Mouse (Mus musculus): Measurements from ENCODE around the gene Nhej1. TPM values are rescaled to one million over a fixed set of nuclear protein-coding genes. Genes with fewer than 3 reads are reported as not detected.

The Nhej1 gene
- polyA plus RNA-seq, 1 experiment from 2014 or later, result 10.7 TPM

DNA sequence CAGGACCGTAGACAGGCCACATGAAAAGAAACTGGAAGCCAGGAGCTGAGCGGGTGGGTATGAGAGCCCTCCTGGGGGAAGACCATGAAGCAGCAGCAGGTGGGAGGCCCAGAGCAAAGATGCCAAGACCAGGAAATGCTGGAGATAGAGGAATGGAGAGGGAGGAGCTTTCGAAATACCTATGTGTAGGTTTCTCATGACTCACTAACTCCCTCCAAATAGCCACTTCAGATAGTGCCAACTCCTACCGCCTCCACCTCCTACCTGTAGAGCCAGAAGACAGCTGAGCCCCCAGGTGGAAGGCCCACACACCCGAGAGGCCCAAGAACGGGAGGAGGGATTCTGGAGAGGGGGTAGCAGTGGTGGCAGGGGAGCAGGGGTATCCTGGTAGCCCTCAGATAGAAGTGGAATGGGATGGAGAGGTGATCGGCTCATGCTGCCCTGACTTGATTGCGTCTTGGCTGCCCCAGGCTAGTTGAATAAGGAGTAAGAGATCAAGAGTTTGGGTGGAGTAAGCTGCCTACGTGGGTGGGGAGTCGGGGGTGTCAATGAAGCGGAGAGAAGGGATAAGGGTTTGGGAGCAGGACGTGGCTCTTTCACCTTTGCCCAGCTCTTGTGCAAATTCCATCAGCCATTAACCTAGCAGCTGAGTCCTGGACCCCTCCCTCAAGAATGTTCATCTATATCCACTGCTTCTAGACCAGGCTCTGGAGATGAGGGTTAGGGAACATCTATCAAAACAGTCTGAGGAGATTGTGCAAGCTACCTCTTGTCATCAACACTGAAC, 8.6 kb upstream of the Nhej1 start, which contains the start of gene Slc23a3:
Gene Slc23a3 (minus strand): TSS at position 470 of the 787 bp plus-strand sequence.
- ATAC-seq (ENCODE audit: low FRiP score, low TSS enrichment), result peak; percentile 21; the same call in 1 of the 2 replicates
- no peaks in the 10 kb centered on the region for H3K27me3 ChIP-seq (ENCODE audit: control insufficient read depth, insufficient read depth, low read length)
- 59% methylated on average over 12 of the region's 12 CpGs for WGBS
- no peak within 1 kb of the TSS for H3K4me2 ChIP-seq (replicated peaks; ENCODE audit: low read depth, low read length)
- no peaks in the 10 kb centered on the region for H3K9me3 ChIP-seq (ENCODE audit: control insufficient read depth, low read length)
- H3K4me1 ChIP-seq (ENCODE audit: control insufficient read depth, insufficient read depth, low read length), result no peaks in the 10 kb centered on the region
- no peak within 1 kb of the TSS for H3K27ac ChIP-seq (ENCODE audit: low read depth, low read length)
- no peak within 1 kb of the TSS for H3K9ac ChIP-seq (ENCODE audit: low read depth, low read length)
- H3K4me3 ChIP-seq (ENCODE audit: low read length), result no peak within 1 kb of the TSS
- peaks cover 26% of the 10 kb centered on the region for H3K36me3 ChIP-seq (ENCODE audit: control insufficient read depth, insufficient read depth, low read length)

GRCm38 (mm10) chr1:75128641-75129040, 3.6 kb upstream of the Nhej1 start:
- no peak overlapping the region for H3K4me3 ChIP-seq (ENCODE audit: low read length)
- no peak overlapping the region for H3K27ac ChIP-seq (ENCODE audit: low read depth, low read length)
- no peak overlapping the region for H3K9ac ChIP-seq (ENCODE audit: low read depth, low read length)
- no peaks in the 10 kb centered on the region for H3K4me1 ChIP-seq (ENCODE audit: control insufficient read depth, insufficient read depth, low read length)
- no peak for ATAC-seq (ENCODE audit: low FRiP score, low TSS enrichment)
- H3K4me2 ChIP-seq (replicated peaks; ENCODE audit: low read depth, low read length), result no peak overlapping the region
- H3K9me3 ChIP-seq (ENCODE audit: control insufficient read depth, low read length), result no peaks in the 10 kb centered on the region
- no peaks in the 10 kb centered on the region for H3K27me3 ChIP-seq (ENCODE audit: control insufficient read depth, insufficient read depth, low read length)
- H3K36me3 ChIP-seq (ENCODE audit: control insufficient read depth, insufficient read depth, low read length), result no peaks in the 10 kb centered on the region
- 76% methylated on average over 3 of the region's 3 CpGs for WGBS

- ATAC-seq (ENCODE audit: low FRiP score, low TSS enrichment), result peak; percentile 7; the same call in 1 of the 2 replicates
- H3K9me3 ChIP-seq (ENCODE audit: control insufficient read depth, low read length), result no peaks in the 10 kb centered on the region
- H3K36me3 ChIP-seq (ENCODE audit: control insufficient read depth, insufficient read depth, low read length), result no peaks in the 10 kb centered on the region
- 39% methylated on average over 5 of the region's 5 CpGs for WGBS
- peak overlapping the region; percentile 53 for H3K4me2 ChIP-seq (replicated peaks; ENCODE audit: low read depth, low read length)
- peak overlapping the region; percentile 54 for H3K4me3 ChIP-seq (ENCODE audit: low read length)
- no peak overlapping the region; the same call in 1 of the 2 replicates for H3K27ac ChIP-seq (ENCODE audit: low read depth, low read length)
- no peaks in the 10 kb centered on the region for H3K27me3 ChIP-seq (ENCODE audit: control insufficient read depth, insufficient read depth, low read length)
- H3K9ac ChIP-seq (ENCODE audit: low read depth, low read length), result no peak overlapping the region
- H3K4me1 ChIP-seq (ENCODE audit: control insufficient read depth, insufficient read depth, low read length), result no peaks in the 10 kb centered on the region
Observed at GRCm38 (mm10) chr1:75125418-75125817, 418 bp upstream of the Nhej1 start.

DNA sequence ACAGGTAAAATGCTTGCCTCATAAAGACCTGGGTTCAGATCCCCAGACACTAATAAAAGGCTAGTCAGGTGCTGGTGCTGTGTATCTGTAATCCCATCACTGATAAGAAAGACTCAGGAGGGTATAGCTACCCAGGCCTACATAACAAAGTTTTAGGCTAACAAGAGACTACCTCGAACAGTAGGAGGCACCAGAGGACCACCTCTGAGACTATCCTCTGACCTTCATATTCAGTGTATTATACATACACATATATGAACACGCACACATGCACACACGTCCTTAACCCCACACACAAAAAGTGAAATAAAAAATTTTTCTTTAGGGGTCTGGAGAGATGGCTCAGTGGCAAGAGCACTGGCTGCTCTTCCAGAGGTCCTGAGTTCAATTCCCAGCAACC, 2.8 kb downstream of the Nhej1 start:
- Histone ChIP-seq H3K4me1 (ENCODE audit: control insufficient read depth, insufficient read depth, low read length) (no peaks in the 10 kb centered on the region), H3K4me2 (replicated peaks; ENCODE audit: low read depth, low read length) (no peak overlapping the region), H3K27me3 (ENCODE audit: control insufficient read depth, insufficient read depth, low read length) (no peaks in the 10 kb centered on the region), H3K36me3 (ENCODE audit: control insufficient read depth, insufficient read depth, low read length) (no peaks in the 10 kb centered on the region), H3K4me3 (ENCODE audit: low read length) (no peak overlapping the region), H3K27ac (ENCODE audit: low read depth, low read length) (no peak overlapping the region), H3K9me3 (ENCODE audit: control insufficient read depth, low read length) (no peaks in the 10 kb centered on the region), H3K9ac (ENCODE audit: low read depth, low read length) (no peak overlapping the region)
- WGBS, result 77% methylated on average over 3 of the region's 3 CpGs
- no peak for ATAC-seq (ENCODE audit: low FRiP score, low TSS enrichment)

DNA sequence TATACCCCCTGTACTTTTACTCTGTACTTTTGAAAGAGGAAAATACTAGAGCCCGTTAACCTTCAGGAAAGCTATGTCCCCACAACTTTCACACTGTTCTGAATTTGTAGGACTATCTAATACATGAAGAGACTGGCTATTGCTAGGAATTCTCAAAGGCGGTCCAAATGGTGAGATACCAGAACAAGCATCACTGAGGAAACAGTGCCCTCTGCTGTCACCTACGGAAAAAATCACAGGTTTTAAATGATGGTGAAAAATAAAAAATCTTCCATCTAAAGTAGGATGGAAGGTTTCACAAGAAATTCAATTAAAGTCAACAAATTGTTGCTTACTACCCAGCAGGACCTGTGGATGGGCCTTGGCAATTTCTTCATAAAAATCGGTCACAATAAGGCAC, 72.9 kb downstream of the Nhej1 start:
- no peak overlapping the region for H3K9ac ChIP-seq (ENCODE audit: low read depth, low read length)
- no peak overlapping the region for H3K27ac ChIP-seq (ENCODE audit: low read depth, low read length)
- no peaks in the 10 kb centered on the region for H3K27me3 ChIP-seq (ENCODE audit: control insufficient read depth, insufficient read depth, low read length)
- WGBS, result 30% methylated on average over 4 of the region's 4 CpGs
- no peak for ATAC-seq (ENCODE audit: low FRiP score, low TSS enrichment)
- H3K4me3 ChIP-seq (ENCODE audit: low read length), result no peak overlapping the region
- no peak overlapping the region for H3K4me2 ChIP-seq (replicated peaks; ENCODE audit: low read depth, low read length)
- H3K9me3 ChIP-seq (ENCODE audit: control insufficient read depth, low read length), result no peaks in the 10 kb centered on the region
- no peaks in the 10 kb centered on the region for H3K4me1 ChIP-seq (ENCODE audit: control insufficient read depth, insufficient read depth, low read length)
- no peaks in the 10 kb centered on the region for H3K36me3 ChIP-seq (ENCODE audit: control insufficient read depth, insufficient read depth, low read length)

DNA sequence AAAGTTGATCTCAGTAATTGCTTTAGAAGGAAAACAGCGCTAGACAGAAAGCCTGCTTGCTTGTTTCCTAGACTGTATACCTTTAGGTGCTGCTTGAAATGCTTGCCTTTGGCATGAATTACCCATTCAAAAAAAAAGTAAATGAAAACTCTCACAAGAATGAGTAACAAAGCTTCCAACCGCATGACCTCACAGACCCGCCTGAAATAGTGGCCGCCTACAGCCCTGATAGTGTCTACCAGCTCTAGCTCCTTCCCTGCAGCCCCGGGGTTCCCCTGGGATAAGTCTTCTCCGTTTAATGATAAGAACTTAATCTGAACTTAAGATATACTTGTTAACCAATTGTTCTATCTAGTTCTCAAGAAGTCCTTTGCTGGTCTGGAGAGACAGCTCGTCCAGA, 73.6 kb downstream of the Nhej1 start:
- no peak overlapping the region for H3K4me2 ChIP-seq (replicated peaks; ENCODE audit: low read depth, low read length)
- WGBS, result 74% methylated on average over 7 of the region's 7 CpGs
- no peak for ATAC-seq (ENCODE audit: low FRiP score, low TSS enrichment)

DNA sequence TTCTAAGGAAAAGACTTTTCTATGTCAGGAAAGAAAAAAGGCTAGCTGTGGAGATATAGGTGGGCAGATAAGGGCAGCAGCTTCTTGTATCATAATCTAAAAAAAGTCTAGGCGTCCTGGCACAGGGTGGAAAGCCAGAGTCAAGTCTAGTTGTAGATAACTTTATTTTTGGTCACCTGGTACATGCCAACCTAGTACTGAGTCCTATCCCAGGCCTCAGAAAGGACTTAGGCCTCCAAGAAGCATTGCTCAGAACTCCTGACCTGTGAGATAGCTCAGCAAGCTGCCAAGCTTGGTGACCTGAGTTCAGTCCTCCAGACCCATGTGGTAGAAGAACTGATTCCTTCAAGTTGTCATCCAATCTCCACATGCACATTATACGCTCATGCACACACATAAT, 76.4 kb downstream of the Nhej1 start:
- Histone ChIP-seq H3K9ac (ENCODE audit: low read depth, low read length) (no peak overlapping the region), H3K4me1 (ENCODE audit: control insufficient read depth, insufficient read depth, low read length) (no peaks in the 10 kb centered on the region), H3K9me3 (ENCODE audit: control insufficient read depth, low read length) (no peaks in the 10 kb centered on the region), H3K4me3 (ENCODE audit: low read length) (no peak overlapping the region), H3K27me3 (ENCODE audit: control insufficient read depth, insufficient read depth, low read length) (no peaks in the 10 kb centered on the region), H3K36me3 (ENCODE audit: control insufficient read depth, insufficient read depth, low read length) (no peaks in the 10 kb centered on the region), H3K4me2 (replicated peaks; ENCODE audit: low read depth, low read length) (no peak overlapping the region), H3K27ac (ENCODE audit: low read depth, low read length) (no peak overlapping the region)
- WGBS, result 71% methylated on average over 2 of the region's 2 CpGs
- ATAC-seq (ENCODE audit: low FRiP score, low TSS enrichment), result no peak

More for the DNA sequence above, 73.6 kb downstream of the Nhej1 start:
- H3K27me3 ChIP-seq (ENCODE audit: control insufficient read depth, insufficient read depth, low read length), result no peaks in the 10 kb centered on the region
- H3K4me3 ChIP-seq (ENCODE audit: low read length), result no peak overlapping the region
- no peak overlapping the region for H3K9ac ChIP-seq (ENCODE audit: low read depth, low read length)
- no peak overlapping the region for H3K27ac ChIP-seq (ENCODE audit: low read depth, low read length)
- H3K36me3 ChIP-seq (ENCODE audit: control insufficient read depth, insufficient read depth, low read length), result no peaks in the 10 kb centered on the region
- no peaks in the 10 kb centered on the region for H3K4me1 ChIP-seq (ENCODE audit: control insufficient read depth, insufficient read depth, low read length)
- H3K9me3 ChIP-seq (ENCODE audit: control insufficient read depth, low read length), result no peaks in the 10 kb centered on the region

DNA sequence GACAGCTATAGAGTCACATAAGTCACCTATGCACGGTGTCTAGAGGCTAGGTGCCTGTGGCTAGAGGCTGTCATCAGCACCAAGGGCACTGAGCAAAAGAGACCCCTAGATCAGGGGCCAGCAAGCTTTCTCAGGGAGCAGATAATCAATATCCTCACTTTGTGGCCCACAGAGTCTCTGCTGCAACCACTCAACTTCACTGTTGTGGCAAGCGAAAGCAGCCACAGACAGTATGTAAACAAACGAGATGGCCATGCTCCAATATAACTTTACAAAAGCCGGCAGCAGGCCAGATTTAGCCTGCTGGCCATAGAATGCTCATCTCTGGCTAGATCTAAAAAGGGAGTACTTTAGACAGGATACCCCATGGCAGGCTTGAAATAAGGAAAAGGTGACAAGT, 77.0 kb downstream of the Nhej1 start:
- Histone ChIP-seq H3K9ac (ENCODE audit: low read depth, low read length) (no peak overlapping the region), H3K9me3 (ENCODE audit: control insufficient read depth, low read length) (no peaks in the 10 kb centered on the region), H3K4me1 (ENCODE audit: control insufficient read depth, insufficient read depth, low read length) (no peaks in the 10 kb centered on the region), H3K27ac (ENCODE audit: low read depth, low read length) (no peak overlapping the region), H3K27me3 (ENCODE audit: control insufficient read depth, insufficient read depth, low read length) (no peaks in the 10 kb centered on the region), H3K4me2 (replicated peaks; ENCODE audit: low read depth, low read length) (no peak overlapping the region), H3K4me3 (ENCODE audit: low read length) (no peak overlapping the region), H3K36me3 (ENCODE audit: control insufficient read depth, insufficient read depth, low read length) (no peaks in the 10 kb centered on the region)
- no peak for ATAC-seq (ENCODE audit: low FRiP score, low TSS enrichment)
- WGBS, result 66% methylated on average over 4 of the region's 4 CpGs

DNA sequence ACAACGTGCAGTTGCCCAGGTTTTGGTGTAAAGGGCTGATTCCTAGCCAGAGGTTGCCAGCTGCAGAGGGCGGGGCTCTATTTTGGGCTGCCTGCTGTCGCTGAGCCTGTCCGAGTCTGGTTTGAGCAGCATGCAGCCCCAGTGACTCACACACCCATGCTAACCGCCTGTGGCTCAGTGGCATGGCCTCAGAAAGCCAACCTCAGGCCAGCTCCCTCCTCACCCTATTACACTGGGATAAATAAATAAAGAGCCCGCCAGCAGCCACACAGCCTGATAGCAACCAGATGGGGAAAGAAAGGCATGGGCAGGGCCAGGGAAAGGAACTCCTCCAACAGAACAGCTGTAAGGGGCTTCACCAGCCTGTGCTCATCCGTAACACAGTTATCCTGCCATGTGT, 84.6 kb downstream of the Nhej1 start:
- ATAC-seq (ENCODE audit: low FRiP score, low TSS enrichment), result no peak
- H3K4me2 ChIP-seq (replicated peaks; ENCODE audit: low read depth, low read length), result no peak overlapping the region

More for the DNA sequence above, 84.6 kb downstream of the Nhej1 start:
- Histone ChIP-seq H3K4me3 (ENCODE audit: low read length) (no peak overlapping the region), H3K4me1 (ENCODE audit: control insufficient read depth, insufficient read depth, low read length) (no peaks in the 10 kb centered on the region), H3K9me3 (ENCODE audit: control insufficient read depth, low read length) (no peaks in the 10 kb centered on the region), H3K27me3 (ENCODE audit: control insufficient read depth, insufficient read depth, low read length) (no peaks in the 10 kb centered on the region), H3K27ac (ENCODE audit: low read depth, low read length) (no peak overlapping the region), H3K9ac (ENCODE audit: low read depth, low read length) (no peak overlapping the region), H3K36me3 (ENCODE audit: control insufficient read depth, insufficient read depth, low read length) (no peaks in the 10 kb centered on the region)
- 41% methylated on average over 7 of the region's 7 CpGs for WGBS

All from kidney, embryonic 14.5 days (tissue).